Mouse (Mus musculus) CH12.LX (cell line): ENCODE results near the gene D8Ertd738e.

Source experiments
- CTCF ChIP-seq, 2 experiments: IDR thresholded peaks in 1 of 2; conservative IDR thresholded peaks in 1 of 2; 2 replicates each; pipeline ENCODE4 v1.5.1; 2011 to 2012; ENCODE audit warnings: low read depth in 2 of 2, low read length in 2 of 2, improper control_type of control experiment in 1 of 2, inconsistent platforms in 1 of 2, mild to moderate bottlenecking in 1 of 2, moderate library complexity in 1 of 2
- POLR2A ChIP-seq: IDR thresholded peaks from 2 replicates; pipeline ENCODE4 v1.6.1; 2011; ENCODE audit warnings: low read depth, mild to moderate bottlenecking, improper control_type of control experiment, low read length

DNA sequence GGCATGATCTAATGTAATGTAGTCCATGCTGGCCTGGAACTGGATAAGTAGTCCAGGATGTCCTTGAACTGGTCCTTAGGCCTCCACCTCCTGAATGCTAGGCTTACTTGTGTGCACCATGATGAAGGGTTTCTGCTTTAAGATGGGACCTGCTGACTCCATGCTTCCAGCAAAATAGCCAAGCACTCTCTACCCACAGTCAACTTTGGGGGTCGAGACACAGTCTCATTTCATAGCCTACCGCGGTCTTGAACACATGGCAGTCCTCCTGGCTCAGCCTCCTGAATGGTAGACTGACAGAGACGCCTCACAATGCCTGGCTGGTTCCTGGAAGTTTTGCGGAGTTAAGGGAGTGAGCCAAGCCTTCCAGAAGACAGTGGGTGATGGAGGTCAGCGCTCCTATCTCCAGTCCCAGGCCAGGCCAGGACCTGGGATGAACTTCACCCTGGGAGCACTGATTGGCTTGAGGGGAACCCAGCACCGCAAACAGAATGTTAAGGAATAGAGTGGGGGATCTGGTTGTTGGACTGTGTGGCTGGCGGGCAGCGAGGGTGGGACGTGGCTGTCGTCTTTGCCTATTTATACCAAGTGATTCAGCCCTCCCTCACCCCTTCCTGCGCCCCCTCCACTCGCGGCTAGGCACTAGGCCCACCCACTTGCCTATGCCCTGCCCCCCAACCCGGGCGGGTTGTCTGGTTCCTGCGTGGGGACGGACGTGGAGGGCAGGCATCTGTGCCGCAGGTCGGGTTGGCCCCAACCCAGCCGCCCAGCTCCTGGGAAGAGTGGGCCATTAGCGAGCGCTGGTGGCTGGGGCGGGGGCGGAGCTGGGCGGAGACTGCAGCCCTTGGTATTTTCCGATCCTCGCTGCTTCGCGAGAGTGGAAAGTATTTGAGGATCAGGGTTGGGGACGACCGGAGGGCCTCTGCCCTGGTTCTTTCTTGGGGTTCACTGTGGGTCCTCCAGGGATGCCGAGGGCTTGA is 46.3 kb downstream of the D8Ertd738e start:
- peak; percentile 68; the same call in 1 of the 2 replicates for TF ChIP-seq POLR2A
- no peak for TF ChIP-seq CTCF (conservative IDR thresholded peaks at IDR 0.05 in 1 of 2, IDR thresholded peaks at IDR 0.05 in 1 of 2; ENCODE audit: low read depth in 2 of 2, low read length in 2 of 2)
